ENCODE assay signal across 8 mouse cellular contexts in the genomic region with DNA sequence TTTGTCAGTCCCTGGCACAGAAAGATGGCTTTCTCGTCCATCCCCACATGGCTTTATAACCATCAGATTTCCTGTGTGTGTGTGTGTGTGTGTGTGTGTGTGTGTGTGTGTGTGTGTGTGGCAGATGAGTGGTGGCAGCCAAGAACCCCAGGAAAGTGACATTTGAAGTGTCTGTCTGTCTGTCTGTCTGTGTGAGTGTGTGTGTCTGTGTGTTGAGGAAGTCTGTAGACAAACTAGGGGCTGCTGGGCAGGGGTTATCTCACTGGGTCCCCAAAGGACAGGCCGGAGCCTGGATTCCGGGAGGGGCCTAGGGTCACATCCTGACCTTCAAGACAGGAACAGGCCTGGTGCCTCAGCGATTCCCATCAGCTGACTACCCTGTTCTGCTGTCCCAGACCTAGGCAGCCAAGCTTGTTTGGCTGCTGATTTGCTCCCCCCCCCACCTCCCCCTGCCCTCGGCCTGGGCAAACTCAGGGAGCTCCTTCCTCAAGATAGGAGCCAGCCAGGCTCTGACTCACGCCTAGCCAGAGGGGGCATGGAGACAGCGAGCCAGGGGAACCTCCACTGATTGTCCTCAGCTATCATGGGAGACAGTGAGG. TPM values are rescaled to one million over a fixed set of nuclear protein-coding genes. Genes with fewer than 3 reads are reported as not detected.
A peak's percentile ranks its signal among the peaks of the same experiment; 100 is the strongest.
DNase-seq lines count a peak whose midpoint lies in the region; ATAC-seq and TF ChIP-seq lines count a peak whose summit lies in the region.

No protein-coding gene starts in this region.

- DNase-seq in adrenal gland, postnatal 14 days, result peak; percentile 64
- peak; percentile 53 to 60 for DNase-seq in heart, postnatal 36 days
- no peak for DNase-seq in liver, embryonic 14.5 days (ENCODE audit: low read depth in 3 of 3, low spot score in 3 of 3)
- no peak for DNase-seq in cerebellum, adult 2 months
- DNase-seq in left cerebral cortex, adult 18-20 months (ENCODE audit: low spot score in 2 of 2), result no peak
- no peak for DNase-seq in hindbrain, postnatal 0 days (ENCODE audit: low spot score)

- H3K9ac ChIP-seq in liver, embryonic 14.5 days (replicated peaks), result no peak overlapping the region
- no peak overlapping the region for H3K9ac ChIP-seq in hindbrain, postnatal 0 days (replicated peaks; ENCODE audit: low read length)
- no peak overlapping the region for H3K9ac ChIP-seq in midbrain, embryonic 16.5 days (ENCODE audit: low read depth, low read length)

- H3K27ac ChIP-seq in liver, embryonic 14.5 days, result no peak overlapping the region
- H3K27ac ChIP-seq in cerebellum, adult 2 months (ENCODE audit: insufficient read depth, low read length), result no peak overlapping the region
- no peak overlapping the region; the same call in 1 of the 2 replicates for H3K27ac ChIP-seq in hindbrain, postnatal 0 days
- H3K27ac ChIP-seq in midbrain, embryonic 16.5 days (ENCODE audit: low read length), result no peak overlapping the region

- no peaks in the 10 kb centered on the region for H3K27me3 ChIP-seq in E14TG2a.4 (ENCODE audit: insufficient read depth, low read length)
- H3K27me3 ChIP-seq in liver, embryonic 14.5 days (ENCODE audit: control insufficient read depth, insufficient read depth, low read length), result no peaks in the 10 kb centered on the region
- no peaks in the 10 kb centered on the region for H3K27me3 ChIP-seq in cerebellum, adult 2 months (ENCODE audit: control insufficient read depth, insufficient read depth, low read length)
- H3K27me3 ChIP-seq in hindbrain, postnatal 0 days (ENCODE audit: insufficient read depth, low read length), result no peaks in the 10 kb centered on the region
- no peaks in the 10 kb centered on the region for H3K27me3 ChIP-seq in midbrain, embryonic 16.5 days (ENCODE audit: control insufficient read depth, insufficient read depth, low read depth, low read length)

- H3K4me3 ChIP-seq in E14TG2a.4 (replicated peaks; ENCODE audit: low read length), result peak overlapping the region; percentile 26; the same call in 1 of the 2 replicates
- no peak overlapping the region for H3K4me3 ChIP-seq in liver, embryonic 14.5 days (ENCODE audit: insufficient read depth in 1 of 2, low read depth in 2 of 2, low read length in 2 of 2)
- no peak overlapping the region for H3K4me3 ChIP-seq in cerebellum, adult 2 months (replicated peaks; ENCODE audit: insufficient read depth, low read depth, low read length)
- H3K4me3 ChIP-seq in hindbrain, postnatal 0 days (ENCODE audit: low read length), result no peak overlapping the region
- H3K4me3 ChIP-seq in midbrain, embryonic 16.5 days (ENCODE audit: low read depth, low read length), result no peak overlapping the region

- H3K4me1 ChIP-seq in E14TG2a.4 (replicated peaks; ENCODE audit: low read depth, low read length), result peaks cover 35% of the 10 kb centered on the region
- peaks cover 5 to 38% of the 10 kb centered on the region in 2 experiments for H3K4me1 ChIP-seq in liver, embryonic 14.5 days (replicated peaks; ENCODE audit: control insufficient read depth in 2 of 2, insufficient read depth in 2 of 2, low read length in 1 of 2)
- H3K4me1 ChIP-seq in cerebellum, adult 2 months (ENCODE audit: control insufficient read depth, insufficient read depth, low read length), result no peaks in the 10 kb centered on the region
- no peaks in the 10 kb centered on the region for H3K4me1 ChIP-seq in hindbrain, postnatal 0 days (ENCODE audit: insufficient read depth, low read length)
- no peaks in the 10 kb centered on the region for H3K4me1 ChIP-seq in midbrain, embryonic 16.5 days (ENCODE audit: control insufficient read depth, insufficient read depth, low read length)

- ATAC-seq in liver, embryonic 14.5 days (ENCODE audit: insufficient read depth), result peak; percentile 56
- ATAC-seq in hindbrain, postnatal 0 days, result no peak
- no peak for ATAC-seq in midbrain, embryonic 16.5 days

- H3K36me3 ChIP-seq in E14TG2a.4 (ENCODE audit: insufficient read depth, low read length), result peaks cover 76% of the 10 kb centered on the region
- no peaks in the 10 kb centered on the region for H3K36me3 ChIP-seq in liver, embryonic 14.5 days (replicated peaks; ENCODE audit: control insufficient read depth, insufficient read depth, low read depth)
- H3K36me3 ChIP-seq in hindbrain, postnatal 0 days (ENCODE audit: insufficient read depth, low read length), result no peaks in the 10 kb centered on the region
- H3K36me3 ChIP-seq in midbrain, embryonic 16.5 days (ENCODE audit: control insufficient read depth, insufficient read depth, low read length), result no peaks in the 10 kb centered on the region

- 37% methylated on average over 7 of the region's 7 CpGs for WGBS in liver, embryonic 14.5 days (ENCODE audit: insufficient replicate concordance)
- WGBS in cerebellum, adult 2 months, result 49% methylated on average over 7 of the region's 7 CpGs
- 59% methylated on average over 7 of the region's 7 CpGs for WGBS in hindbrain, postnatal 0 days
- 62% methylated on average over 7 of the region's 7 CpGs for WGBS in midbrain, embryonic 16.5 days

- no peak for TF ChIP-seq POLR2A in cerebellum, adult 2 months (IDR thresholded peaks at IDR 0.05; ENCODE audit: borderline replicate concordance, insufficient read depth, low read length)

- no peak for TF ChIP-seq CTCF in E14TG2a.4 (conservative IDR thresholded peaks at IDR 0.05; ENCODE audit: low read length)
- no peak for TF ChIP-seq CTCF in liver, embryonic 14.5 days (IDR thresholded peaks at IDR 0.05; ENCODE audit: low read depth)
- TF ChIP-seq CTCF in cerebellum, adult 2 months (IDR thresholded peaks at IDR 0.05; ENCODE audit: borderline replicate concordance, insufficient read depth, low read depth, low read length), result no peak
- no peak for TF ChIP-seq CTCF in hindbrain, postnatal 0 days (IDR thresholded peaks at IDR 0.05; ENCODE audit: low read depth)

- H3K9me3 ChIP-seq in E14TG2a.4 (ENCODE audit: low read length), result no peaks in the 10 kb centered on the region
- no peaks in the 10 kb centered on the region for H3K9me3 ChIP-seq in liver, embryonic 14.5 days (ENCODE audit: control insufficient read depth, low read length)
- no peaks in the 10 kb centered on the region for H3K9me3 ChIP-seq in hindbrain, postnatal 0 days (ENCODE audit: low read length)
- no peaks in the 10 kb centered on the region for H3K9me3 ChIP-seq in midbrain, embryonic 16.5 days (replicated peaks; ENCODE audit: control insufficient read depth, low read length, poor library complexity, severe bottlenecking)

- TF ChIP-seq EP300 in liver, embryonic 14.5 days (IDR thresholded peaks at IDR 0.05; ENCODE audit: low read depth), result no peak

- intact Hi-C loops in heart, postnatal 36 days (cut with DNase I), result no loop called here

- H3K4me2 ChIP-seq in liver, embryonic 14.5 days (ENCODE audit: low read depth), result no peak overlapping the region
- H3K4me2 ChIP-seq in hindbrain, postnatal 0 days (ENCODE audit: low read depth, low read length), result no peak overlapping the region
- H3K4me2 ChIP-seq in midbrain, embryonic 16.5 days (ENCODE audit: low read length), result no peak overlapping the region

RNA-seq across cellular contexts. Expression of gene Eng, which starts 15.2 kb away (rescaled TPM):
- total RNA-seq in adrenal gland, postnatal 14 days (2021), result 105 and 106 TPM in 2 replicates
- 100 to 1,000 TPM; 123 to 136 TPM for total RNA-seq in heart, postnatal 36 days (2021)
- 15.4 and 17.6 TPM in 2 replicates for polyA plus RNA-seq in liver, embryonic 14.5 days (2012; rRNA removed)
- polyA plus RNA-seq in liver, embryonic 14.5 days (2014; fragmentation: Nextera tagmentation; extraction: Ambion mirVana), result 13.9 and 16.5 TPM in 2 replicates
- 28.0 and 31.6 TPM in 2 replicates for polyA plus RNA-seq in cerebellum, adult 2 months (2012; rRNA removed)
- total RNA-seq in left cerebral cortex, adult 18-20 months (2021), result 10 to 100 TPM; 18.4 to 19.9 TPM
- 23.7 and 24.1 TPM in 2 replicates for total RNA-seq in hindbrain, postnatal 0 days (2014; rRNA removed)
- polyA plus RNA-seq in hindbrain, postnatal 0 days (2015; fragmentation: Nextera tagmentation; extraction: Ambion mirVana), result 23.7 and 23.8 TPM in 2 replicates
- 27.2 and 30.3 TPM in 2 replicates for polyA plus RNA-seq in midbrain, embryonic 16.5 days (2015; fragmentation: Nextera tagmentation; extraction: Ambion mirVana)

RNA-seq across cellular contexts. Expression of gene Ak1, which starts 40.0 kb away (rescaled TPM):
- total RNA-seq in adrenal gland, postnatal 14 days (2021), result 53.2 and 61.4 TPM in 2 replicates
- total RNA-seq in heart, postnatal 36 days (2021), result 100 to 1,000 TPM; 631 to 727 TPM
- 0.34 and 0.37 TPM in 2 replicates for polyA plus RNA-seq in liver, embryonic 14.5 days (2012; rRNA removed)
- 0.44 and 0.59 TPM in 2 replicates for polyA plus RNA-seq in liver, embryonic 14.5 days (2014; fragmentation: Nextera tagmentation; extraction: Ambion mirVana)
- polyA plus RNA-seq in cerebellum, adult 2 months (2012; rRNA removed), result 127 and 132 TPM in 2 replicates
- 100 to 1,000 TPM; 151 to 160 TPM for total RNA-seq in left cerebral cortex, adult 18-20 months (2021)
- 89.8 and 92.2 TPM in 2 replicates for total RNA-seq in hindbrain, postnatal 0 days (2014; rRNA removed)
- polyA plus RNA-seq in hindbrain, postnatal 0 days (2015; fragmentation: Nextera tagmentation; extraction: Ambion mirVana), result 103 and 106 TPM in 2 replicates
- 107 and 108 TPM in 2 replicates for polyA plus RNA-seq in midbrain, embryonic 16.5 days (2015; fragmentation: Nextera tagmentation; extraction: Ambion mirVana)

RNA-seq across cellular contexts. Expression of gene Fpgs, which starts 42.3 kb away (rescaled TPM):
- 16.2 and 35.8 TPM in 2 replicates for total RNA-seq in adrenal gland, postnatal 14 days (2021)
- 1 to 10 TPM; 5.0 to 6.6 TPM for total RNA-seq in heart, postnatal 36 days (2021)
- 45.3 and 51.0 TPM in 2 replicates for polyA plus RNA-seq in liver, embryonic 14.5 days (2012; rRNA removed)
- 21.6 and 25.7 TPM in 2 replicates for polyA plus RNA-seq in liver, embryonic 14.5 days (2014; fragmentation: Nextera tagmentation; extraction: Ambion mirVana)
- polyA plus RNA-seq in cerebellum, adult 2 months (2012; rRNA removed), result 19.2 and 19.7 TPM in 2 replicates
- 1 to 10 TPM; 7.6 to 9.0 TPM for total RNA-seq in left cerebral cortex, adult 18-20 months (2021)
- total RNA-seq in hindbrain, postnatal 0 days (2014; rRNA removed), result 23.1 and 32.6 TPM in 2 replicates
- polyA plus RNA-seq in hindbrain, postnatal 0 days (2015; fragmentation: Nextera tagmentation; extraction: Ambion mirVana), result 22.8 and 23.4 TPM in 2 replicates
- polyA plus RNA-seq in midbrain, embryonic 16.5 days (2015; fragmentation: Nextera tagmentation; extraction: Ambion mirVana), result 21.1 and 23.5 TPM in 2 replicates

RNA-seq across cellular contexts. Expression of gene Cdk9, which starts 51.3 kb away (rescaled TPM):
- total RNA-seq in adrenal gland, postnatal 14 days (2021), result 67.4 and 79.7 TPM in 2 replicates
- total RNA-seq in heart, postnatal 36 days (2021), result 10 to 100 TPM; 24.6 to 26.6 TPM
- 53.9 and 60.7 TPM in 2 replicates for polyA plus RNA-seq in liver, embryonic 14.5 days (2012; rRNA removed)
- polyA plus RNA-seq in liver, embryonic 14.5 days (2014; fragmentation: Nextera tagmentation; extraction: Ambion mirVana), result 36.5 and 42.0 TPM in 2 replicates
- 170 and 186 TPM in 2 replicates for polyA plus RNA-seq in cerebellum, adult 2 months (2012; rRNA removed)
- 100 to 1,000 TPM; 128 to 133 TPM for total RNA-seq in left cerebral cortex, adult 18-20 months (2021)
- total RNA-seq in hindbrain, postnatal 0 days (2014; rRNA removed), result 108 and 116 TPM in 2 replicates
- 61.1 and 65.3 TPM in 2 replicates for polyA plus RNA-seq in hindbrain, postnatal 0 days (2015; fragmentation: Nextera tagmentation; extraction: Ambion mirVana)
- 61.3 and 67.3 TPM in 2 replicates for polyA plus RNA-seq in midbrain, embryonic 16.5 days (2015; fragmentation: Nextera tagmentation; extraction: Ambion mirVana)

RNA-seq across cellular contexts. Expression of gene Sh2d3c, which starts 59.2 kb away (rescaled TPM):
- 29.8 and 39.3 TPM in 2 replicates for total RNA-seq in adrenal gland, postnatal 14 days (2021)
- total RNA-seq in heart, postnatal 36 days (2021), result 10 to 100 TPM; 26.8 to 28.1 TPM
- polyA plus RNA-seq in liver, embryonic 14.5 days (2012; rRNA removed), result 4.7 and 5.8 TPM in 2 replicates
- polyA plus RNA-seq in liver, embryonic 14.5 days (2014; fragmentation: Nextera tagmentation; extraction: Ambion mirVana), result 3.5 and 5.1 TPM in 2 replicates
- 47.0 and 53.2 TPM in 2 replicates for polyA plus RNA-seq in cerebellum, adult 2 months (2012; rRNA removed)
- total RNA-seq in left cerebral cortex, adult 18-20 months (2021), result 10 to 100 TPM; 27.9 to 35.5 TPM
- 43.8 and 56.9 TPM in 2 replicates for total RNA-seq in hindbrain, postnatal 0 days (2014; rRNA removed)
- 49.5 and 52.8 TPM in 2 replicates for polyA plus RNA-seq in hindbrain, postnatal 0 days (2015; fragmentation: Nextera tagmentation; extraction: Ambion mirVana)
- 51.1 and 59.3 TPM in 2 replicates for polyA plus RNA-seq in midbrain, embryonic 16.5 days (2015; fragmentation: Nextera tagmentation; extraction: Ambion mirVana)

Comparison
In these comparisons a context has a peak if more than half of its experiments do, and no peak if none do; other contexts are left out.
1. DNase-seq: peak in adrenal gland, postnatal 14 days (single experiment) and heart, postnatal 36 days (2 of 2); none in liver, embryonic 14.5 days (0 of 3), cerebellum, adult 2 months (0 of 2), left cerebral cortex, adult 18-20 months (0 of 2) and hindbrain, postnatal 0 days (single experiment).